Mouse (Mus musculus) megakaryocyte, embryonic 14.5 days (primary cell): Measurements from ENCODE around the gene Gprin1.
"Not testable (repeated sequence)": the region's sequence is repeated elsewhere in the genome, so short reads cannot be mapped to it uniquely, and the experiment has no call there.

ENCODE experiments used
- FLI1 ChIP-seq: IDR thresholded peaks from 2 replicates; pipeline ENCODE4 v1.6.1; 2012; ENCODE audit warnings: low read length, inconsistent platforms, mixed read lengths
- GATA1 ChIP-seq: IDR thresholded peaks from 3 replicates; pipeline ENCODE4 v1.6.1; 2012; ENCODE audit warnings: mixed read lengths, low read length, inconsistent platforms, borderline replicate concordance

- TF ChIP-seq GATA1, FLI1: not testable (repeated sequence)
These were observed 37.9 kb upstream of the Gprin1 start for GRCm38 (mm10) chr13:54787591-54787990.
